Mouse (Mus musculus): ENCODE results near the gene Olfr1155. TPM values are rescaled to one million over a fixed set of nuclear protein-coding genes. Genes with fewer than 3 reads are reported as not detected.

Olfr1155 gene
- polyA plus RNA-seq, 1 experiment = not detected

Other genes starting within 250 kb of the Olfr1155 start
- gene Olfr1137, start 232.0 kb downstream of the Olfr1155 start, polyA plus RNA-seq (2012; rRNA removed) = not detected in 2 replicates
- gene Olfr1138, start 205.2 kb downstream of the Olfr1155 start, polyA plus RNA-seq (2012; rRNA removed) = not detected in 2 replicates
- gene Olfr1140, start 201.4 kb downstream of the Olfr1155 start, polyA plus RNA-seq (2012; rRNA removed) = not detected in 2 replicates
- not detected in 2 replicates for gene Olfr1141, start 191.1 kb downstream of the Olfr1155 start, polyA plus RNA-seq (2012; rRNA removed)
- gene Olfr152, start 165.7 kb downstream of the Olfr1155 start, polyA plus RNA-seq (2012; rRNA removed) = not detected in 2 replicates
- gene Olfr1143, start 144.5 kb downstream of the Olfr1155 start, polyA plus RNA-seq (2012; rRNA removed) = not detected in 2 replicates
- not detected in 2 replicates for gene Olfr1145, start 135.3 kb downstream of the Olfr1155 start, polyA plus RNA-seq (2012; rRNA removed)
- not detected in 2 replicates for gene Olfr1148, start 114.6 kb downstream of the Olfr1155 start, polyA plus RNA-seq (2012; rRNA removed)
- gene Olfr1150-ps1, start 101.1 kb downstream of the Olfr1155 start, polyA plus RNA-seq (2012; rRNA removed) = not detected in 2 replicates
- not detected in 2 replicates for gene Olfr1151, start 89.3 kb downstream of the Olfr1155 start, polyA plus RNA-seq (2012; rRNA removed)
- gene Olfr1152, start 78.6 kb downstream of the Olfr1155 start, polyA plus RNA-seq (2012; rRNA removed) = not detected in 2 replicates
- gene Olfr1153, start 50.2 kb downstream of the Olfr1155 start, polyA plus RNA-seq (2012; rRNA removed) = not detected in 2 replicates
- not detected in 2 replicates for gene Olfr1154, start 40.0 kb downstream of the Olfr1155 start, polyA plus RNA-seq (2012; rRNA removed)
- gene Olfr1156, start 8.0 kb upstream of the Olfr1155 start, polyA plus RNA-seq (2012; rRNA removed) = not detected in 2 replicates
- not detected in 2 replicates for gene Olfr1157, start 23.2 kb upstream of the Olfr1155 start, polyA plus RNA-seq (2012; rRNA removed)
- gene Olfr74, start 29.5 kb upstream of the Olfr1155 start, polyA plus RNA-seq (2012; rRNA removed) = not detected in 2 replicates
- gene Olfr1158, start 45.0 kb upstream of the Olfr1155 start, polyA plus RNA-seq (2012; rRNA removed) = not detected in 2 replicates
- not detected in 2 replicates for gene Olfr1160, start 63.1 kb upstream of the Olfr1155 start, polyA plus RNA-seq (2012; rRNA removed)
- not detected in 2 replicates for gene Olfr1161, start 77.6 kb upstream of the Olfr1155 start, polyA plus RNA-seq (2012; rRNA removed)
- gene Olfr73, start 92.6 kb upstream of the Olfr1155 start, polyA plus RNA-seq (2012; rRNA removed) = not detected in 2 replicates
- gene Olfr1162, start 106.0 kb upstream of the Olfr1155 start, polyA plus RNA-seq (2012; rRNA removed) = not detected in 2 replicates
- gene Olfr1163, start 126.7 kb upstream of the Olfr1155 start, polyA plus RNA-seq (2012; rRNA removed) = not detected in 2 replicates
- gene Olfr1164, start 148.8 kb upstream of the Olfr1155 start, polyA plus RNA-seq (2012; rRNA removed) = not detected in 2 replicates
- gene Olfr1166, start 183.1 kb upstream of the Olfr1155 start, polyA plus RNA-seq (2012; rRNA removed) = not detected in 2 replicates
- not detected in 2 replicates for gene Olfr1167, start 210.1 kb upstream of the Olfr1155 start, polyA plus RNA-seq (2012; rRNA removed)
- not detected in 2 replicates for gene Olfr1168, start 236.7 kb upstream of the Olfr1155 start, polyA plus RNA-seq (2012; rRNA removed)